Mouse (Mus musculus) lung, postnatal 0 days (tissue): Measurements from ENCODE around the gene Mrm3.

Experiments used
- CTCF ChIP-seq: IDR thresholded peaks from 2 replicates; pipeline ENCODE4 v1.5.1; 2016; ENCODE audit warnings: antibody characterized with exemption, mild to moderate bottlenecking
- EP300 ChIP-seq: IDR thresholded peaks from 2 replicates; pipeline ENCODE4 v1.6.1; 2016; ENCODE audit warnings: antibody characterized with exemption, mild to moderate bottlenecking, control low read depth

GRCm38 (mm10) chr11:76294836-76295235 is 51.3 kb downstream of the Mrm3 start:
- no peak for TF ChIP-seq CTCF
- TF ChIP-seq EP300, result no peak
